Mouse (Mus musculus): ENCODE results near the gene Slc30a6. TPM values are rescaled to one million over a fixed set of nuclear protein-coding genes. Genes with fewer than 3 reads are reported as not detected.

Gene Slc30a6
- polyA plus RNA-seq, 1 experiment from 2014 or later = 47.4 TPM

DNA sequence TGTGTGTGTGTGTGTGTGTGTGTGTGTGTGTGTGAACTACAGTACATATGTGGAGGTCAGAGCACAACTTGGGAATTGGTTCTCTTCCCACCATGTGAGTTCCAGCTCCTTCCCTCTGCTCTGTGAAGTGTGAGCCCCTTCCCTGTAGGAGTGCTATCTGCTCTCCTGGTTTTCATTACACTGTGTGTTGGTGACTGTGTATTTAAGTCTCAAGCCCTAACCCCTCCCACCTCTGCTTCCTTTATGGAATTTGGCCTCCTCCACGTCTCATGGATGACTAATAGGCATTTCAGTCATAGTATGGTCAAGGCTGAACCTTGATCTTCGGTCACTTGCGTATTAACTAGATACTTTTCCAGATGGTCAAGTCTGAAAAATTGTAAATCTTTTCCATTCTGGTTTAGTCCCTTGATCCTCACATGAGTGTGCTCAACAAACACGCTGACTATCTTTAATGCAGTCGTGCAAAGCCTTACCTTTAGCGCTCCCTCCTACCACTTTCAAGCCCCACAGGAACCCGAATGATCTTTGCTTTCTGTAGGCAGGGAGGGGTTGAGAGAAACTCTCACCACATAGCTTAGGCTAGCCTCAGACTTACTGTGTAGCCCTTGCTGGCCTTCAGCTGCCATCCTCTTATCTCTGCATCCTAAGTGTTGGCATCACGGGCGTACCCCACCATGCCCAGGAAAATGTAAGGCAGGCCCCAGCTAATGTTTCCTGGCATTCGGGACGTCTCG is 7.2 kb downstream of the Slc30a6 start:
- Histone ChIP-seq H3K4me3 (ENCODE audit: low read length) (no peak overlapping the region), H3K4me1 (ENCODE audit: control insufficient read depth, insufficient read depth, low read length) (no peaks in the 10 kb centered on the region), H3K9me3 (ENCODE audit: control insufficient read depth, low read length) (no peaks in the 10 kb centered on the region), H3K27me3 (ENCODE audit: control insufficient read depth, insufficient read depth, low read length) (no peaks in the 10 kb centered on the region), H3K9ac (ENCODE audit: low read depth, low read length) (no peak overlapping the region), H3K4me2 (replicated peaks; ENCODE audit: low read depth, low read length) (no peak overlapping the region), H3K27ac (ENCODE audit: low read depth, low read length) (no peak overlapping the region), H3K36me3 (ENCODE audit: control insufficient read depth, insufficient read depth, low read length) (peaks cover 51% of the 10 kb centered on the region)
- no peak for ATAC-seq (ENCODE audit: low FRiP score, low TSS enrichment)
- 91% methylated on average over 12 of the region's 12 CpGs for WGBS

DNA sequence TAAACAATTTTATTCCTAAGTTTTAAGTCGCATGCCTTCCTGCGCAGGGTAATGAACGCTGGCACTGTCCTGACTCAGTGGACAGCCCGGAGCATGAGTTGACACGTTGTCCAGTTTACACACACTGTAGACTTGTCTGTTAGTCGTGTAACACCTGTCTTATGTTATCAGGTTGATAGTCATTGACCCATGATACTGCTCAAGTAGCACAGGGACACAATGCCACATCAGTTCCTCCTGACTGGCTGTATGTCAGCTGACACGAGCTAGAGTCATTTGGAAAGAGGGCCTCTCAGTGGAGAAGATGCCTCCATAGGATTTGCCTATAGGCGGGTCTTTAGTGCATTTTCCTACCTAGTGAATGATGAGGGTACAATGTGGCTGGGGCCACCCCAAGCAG is 11.1 kb downstream of the Slc30a6 start:
- peaks cover 73% of the 10 kb centered on the region for H3K36me3 ChIP-seq (ENCODE audit: control insufficient read depth, insufficient read depth, low read length)
- ATAC-seq (ENCODE audit: low FRiP score, low TSS enrichment) = no peak
- 89% methylated on average over 8 of the region's 8 CpGs for WGBS
- no peak overlapping the region for H3K4me3 ChIP-seq (ENCODE audit: low read length)
- no peak overlapping the region for H3K9ac ChIP-seq (ENCODE audit: low read depth, low read length)
- no peaks in the 10 kb centered on the region for H3K27me3 ChIP-seq (ENCODE audit: control insufficient read depth, insufficient read depth, low read length)
- H3K4me1 ChIP-seq (ENCODE audit: control insufficient read depth, insufficient read depth, low read length) = no peaks in the 10 kb centered on the region
- no peak overlapping the region for H3K27ac ChIP-seq (ENCODE audit: low read depth, low read length)
- no peak overlapping the region for H3K4me2 ChIP-seq (replicated peaks; ENCODE audit: low read depth, low read length)
- no peaks in the 10 kb centered on the region for H3K9me3 ChIP-seq (ENCODE audit: control insufficient read depth, low read length)

DNA sequence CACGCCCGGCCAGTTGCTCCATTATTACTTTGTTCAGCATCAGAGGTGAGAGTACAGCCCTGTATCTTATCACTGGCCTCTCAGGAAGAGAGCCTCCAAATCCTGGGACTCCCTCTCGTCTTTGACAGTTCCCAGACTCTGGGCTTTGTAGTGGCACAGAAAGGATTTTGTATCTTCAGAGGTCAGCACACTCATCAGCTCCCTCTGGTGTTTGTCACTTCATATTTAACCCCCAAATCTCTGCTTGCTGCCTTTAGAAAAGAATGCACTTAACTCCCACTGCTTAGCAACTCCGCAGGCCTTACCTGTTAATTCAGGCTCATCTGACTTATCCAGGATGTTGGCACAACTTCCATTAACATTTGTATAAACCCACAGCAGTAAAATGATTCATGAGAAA is 14.3 kb downstream of the Slc30a6 start:
- no peaks in the 10 kb centered on the region for H3K27me3 ChIP-seq (ENCODE audit: control insufficient read depth, insufficient read depth, low read length)
- no peaks in the 10 kb centered on the region for H3K9me3 ChIP-seq (ENCODE audit: control insufficient read depth, low read length)
- 70% methylated on average over 4 of the region's 4 CpGs for WGBS
- no peak overlapping the region for H3K4me3 ChIP-seq (ENCODE audit: low read length)
- no peak overlapping the region for H3K4me2 ChIP-seq (replicated peaks; ENCODE audit: low read depth, low read length)
- H3K9ac ChIP-seq (ENCODE audit: low read depth, low read length) = no peak overlapping the region
- no peak for ATAC-seq (ENCODE audit: low FRiP score, low TSS enrichment)
- H3K4me1 ChIP-seq (ENCODE audit: control insufficient read depth, insufficient read depth, low read length) = no peaks in the 10 kb centered on the region
- H3K27ac ChIP-seq (ENCODE audit: low read depth, low read length) = no peak overlapping the region
- peaks cover 73% of the 10 kb centered on the region for H3K36me3 ChIP-seq (ENCODE audit: control insufficient read depth, insufficient read depth, low read length)

DNA sequence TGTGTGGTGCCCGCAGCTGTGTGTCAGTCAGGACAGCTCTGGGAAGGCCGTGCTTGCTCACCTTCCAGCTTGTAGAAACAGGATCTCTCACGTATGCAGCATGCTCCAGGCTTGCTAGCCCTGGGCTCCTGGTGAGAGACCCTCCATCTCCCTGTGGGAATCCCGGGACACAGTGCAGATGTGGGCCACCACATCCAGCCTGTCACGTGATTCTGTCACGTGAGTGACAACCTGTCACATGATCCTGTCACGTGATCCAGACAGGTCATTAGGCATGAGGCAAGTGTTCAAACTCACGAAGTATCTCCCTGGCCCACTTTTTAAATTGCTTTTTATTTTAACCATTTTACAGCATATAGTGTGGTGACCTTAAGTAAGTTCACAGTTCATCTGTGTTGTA is 17.9 kb downstream of the Slc30a6 start:
- no peak overlapping the region for H3K4me2 ChIP-seq (replicated peaks; ENCODE audit: low read depth, low read length)
- ATAC-seq (ENCODE audit: low FRiP score, low TSS enrichment) = no peak

DNA sequence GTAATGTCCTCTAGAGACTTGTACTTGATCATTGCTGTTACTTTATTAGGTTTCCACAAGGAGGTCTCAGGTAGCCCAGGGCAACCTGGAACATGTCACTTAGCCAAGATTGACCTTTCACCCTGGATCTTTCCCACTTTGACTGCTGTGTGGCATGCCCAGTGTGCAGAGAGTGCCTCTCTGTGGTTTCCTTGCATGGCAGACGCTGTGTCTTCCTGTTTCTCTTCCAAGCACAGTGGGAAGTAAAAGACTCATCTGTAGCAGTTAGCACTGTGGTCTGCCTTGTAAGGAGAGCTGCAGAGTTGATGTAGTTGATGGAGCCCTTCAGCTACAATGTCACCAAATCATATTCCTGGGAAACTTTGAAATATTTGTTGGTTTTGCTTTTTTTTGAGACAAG is 19.3 kb downstream of the Slc30a6 start:
- no peaks in the 10 kb centered on the region for H3K27me3 ChIP-seq (ENCODE audit: control insufficient read depth, insufficient read depth, low read length)
- no peaks in the 10 kb centered on the region for H3K9me3 ChIP-seq (ENCODE audit: control insufficient read depth, low read length)
- H3K27ac ChIP-seq (ENCODE audit: low read depth, low read length) = no peak overlapping the region
- H3K36me3 ChIP-seq (ENCODE audit: control insufficient read depth, insufficient read depth, low read length) = peaks cover 74% of the 10 kb centered on the region
- ATAC-seq (ENCODE audit: low FRiP score, low TSS enrichment) = no peak
- WGBS = 86% methylated on average over 1 of the region's 1 CpGs
- H3K9ac ChIP-seq (ENCODE audit: low read depth, low read length) = no peak overlapping the region
- H3K4me1 ChIP-seq (ENCODE audit: control insufficient read depth, insufficient read depth, low read length) = no peaks in the 10 kb centered on the region
- H3K4me2 ChIP-seq (replicated peaks; ENCODE audit: low read depth, low read length) = no peak overlapping the region
- no peak overlapping the region for H3K4me3 ChIP-seq (ENCODE audit: low read length)

More for the DNA sequence above, 17.9 kb downstream of the Slc30a6 start:
- Histone ChIP-seq H3K27me3 (ENCODE audit: control insufficient read depth, insufficient read depth, low read length) (no peaks in the 10 kb centered on the region), H3K27ac (ENCODE audit: low read depth, low read length) (no peak overlapping the region), H3K9ac (ENCODE audit: low read depth, low read length) (no peak overlapping the region), H3K4me3 (ENCODE audit: low read length) (no peak overlapping the region), H3K4me1 (ENCODE audit: control insufficient read depth, insufficient read depth, low read length) (no peaks in the 10 kb centered on the region), H3K9me3 (ENCODE audit: control insufficient read depth, low read length) (no peaks in the 10 kb centered on the region), H3K36me3 (ENCODE audit: control insufficient read depth, insufficient read depth, low read length) (peaks cover 75% of the 10 kb centered on the region)
- 88% methylated on average over 8 of the region's 8 CpGs for WGBS

DNA sequence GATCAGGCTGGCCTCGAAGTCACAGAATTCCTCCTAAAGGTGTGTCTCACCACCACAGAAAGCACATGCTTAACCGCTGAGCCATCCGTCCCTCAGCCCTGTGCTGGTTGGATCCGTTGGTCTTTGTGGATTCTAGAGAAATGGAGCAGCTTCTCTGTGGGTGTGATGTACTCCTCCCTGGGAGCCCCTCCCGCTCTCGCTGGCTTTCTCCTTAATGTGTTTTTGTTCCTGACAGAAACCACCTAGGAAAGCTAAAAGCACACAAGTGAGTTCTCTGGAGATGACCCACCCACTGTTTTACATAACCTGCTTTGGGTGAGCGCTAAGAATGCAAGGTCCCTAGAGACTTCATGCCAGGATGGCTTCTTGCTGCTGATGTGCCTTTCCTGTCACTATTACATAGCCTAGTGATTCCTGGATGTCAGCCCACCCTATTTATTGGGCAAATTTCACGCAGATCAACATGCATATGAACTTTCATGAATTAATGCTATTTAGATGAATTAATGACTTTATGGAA is 21.5 kb downstream of the Slc30a6 start:
- H3K27me3 ChIP-seq (ENCODE audit: control insufficient read depth, insufficient read depth, low read length) = no peaks in the 10 kb centered on the region
- no peaks in the 10 kb centered on the region for H3K4me1 ChIP-seq (ENCODE audit: control insufficient read depth, insufficient read depth, low read length)
- H3K9me3 ChIP-seq (ENCODE audit: control insufficient read depth, low read length) = no peaks in the 10 kb centered on the region
- 92% methylated on average over 8 of the region's 8 CpGs for WGBS
- H3K4me3 ChIP-seq (ENCODE audit: low read length) = no peak overlapping the region
- H3K4me2 ChIP-seq (replicated peaks; ENCODE audit: low read depth, low read length) = no peak overlapping the region
- peaks cover 77% of the 10 kb centered on the region for H3K36me3 ChIP-seq (ENCODE audit: control insufficient read depth, insufficient read depth, low read length)
- ATAC-seq (ENCODE audit: low FRiP score, low TSS enrichment) = no peak
- no peak overlapping the region for H3K9ac ChIP-seq (ENCODE audit: low read depth, low read length)
- no peak overlapping the region for H3K27ac ChIP-seq (ENCODE audit: low read depth, low read length)

DNA sequence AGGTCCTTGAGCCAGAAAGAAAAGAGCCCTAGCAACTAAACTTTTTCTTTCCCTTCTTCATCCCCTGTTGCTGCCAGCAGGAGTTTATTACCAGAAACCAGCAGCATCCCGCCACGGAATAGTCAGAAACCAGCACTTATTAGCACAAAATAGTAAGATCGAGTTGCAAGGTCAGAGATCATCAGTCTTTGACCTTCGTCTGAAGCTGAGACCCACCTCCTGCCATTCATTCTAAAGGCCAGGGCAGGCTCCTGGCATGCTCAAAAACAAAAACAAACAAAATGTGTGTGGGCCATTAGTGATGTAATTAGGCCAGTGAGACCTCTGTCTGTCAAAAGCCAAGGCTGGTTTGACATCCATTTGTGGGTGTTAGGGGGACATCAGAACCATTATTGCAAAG is 22.8 kb downstream of the Slc30a6 start:
- Histone ChIP-seq H3K4me2 (replicated peaks; ENCODE audit: low read depth, low read length) (no peak overlapping the region), H3K4me3 (ENCODE audit: low read length) (no peak overlapping the region), H3K27ac (ENCODE audit: low read depth, low read length) (no peak overlapping the region), H3K4me1 (ENCODE audit: control insufficient read depth, insufficient read depth, low read length) (no peaks in the 10 kb centered on the region), H3K9me3 (ENCODE audit: control insufficient read depth, low read length) (no peaks in the 10 kb centered on the region), H3K9ac (ENCODE audit: low read depth, low read length) (no peak overlapping the region), H3K27me3 (ENCODE audit: control insufficient read depth, insufficient read depth, low read length) (no peaks in the 10 kb centered on the region), H3K36me3 (ENCODE audit: control insufficient read depth, insufficient read depth, low read length) (peaks cover 72% of the 10 kb centered on the region)
- ATAC-seq (ENCODE audit: low FRiP score, low TSS enrichment) = no peak
- 46% methylated on average over 4 of the region's 4 CpGs for whole genome bisulfite sequencing

DNA sequence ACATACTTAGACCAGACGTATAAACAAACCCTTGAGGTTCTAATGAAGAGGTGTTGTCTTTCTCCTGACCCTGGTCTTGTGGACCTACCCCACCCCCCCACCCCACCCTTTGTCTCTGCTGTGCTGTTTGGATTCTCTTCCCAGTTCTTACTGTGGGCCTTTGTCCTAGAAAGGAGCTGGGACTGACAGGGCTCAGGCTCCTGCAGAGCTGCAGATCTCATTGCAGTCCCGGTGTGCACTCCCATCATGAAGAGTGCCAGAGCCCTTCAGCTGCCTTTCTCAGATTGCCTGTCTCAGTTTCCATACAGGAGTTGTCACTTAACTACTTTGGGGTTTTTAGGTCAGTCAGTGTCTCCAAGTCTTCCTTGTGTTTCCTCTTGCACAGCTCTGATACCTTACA is 25.2 kb downstream of the Slc30a6 start:
- H3K36me3 ChIP-seq (ENCODE audit: control insufficient read depth, insufficient read depth, low read length) = peaks cover 68% of the 10 kb centered on the region
- ATAC-seq (ENCODE audit: low FRiP score, low TSS enrichment) = no peak
- no peaks in the 10 kb centered on the region for H3K27me3 ChIP-seq (ENCODE audit: control insufficient read depth, insufficient read depth, low read length)
- no peak overlapping the region for H3K27ac ChIP-seq (ENCODE audit: low read depth, low read length)
- H3K4me3 ChIP-seq (ENCODE audit: low read length) = no peak overlapping the region
- H3K9me3 ChIP-seq (ENCODE audit: control insufficient read depth, low read length) = no peaks in the 10 kb centered on the region
- H3K4me2 ChIP-seq (replicated peaks; ENCODE audit: low read depth, low read length) = no peak overlapping the region
- H3K4me1 ChIP-seq (ENCODE audit: control insufficient read depth, insufficient read depth, low read length) = no peaks in the 10 kb centered on the region
- 84% methylated on average over 2 of the region's 2 CpGs for WGBS
- no peak overlapping the region for H3K9ac ChIP-seq (ENCODE audit: low read depth, low read length)

DNA sequence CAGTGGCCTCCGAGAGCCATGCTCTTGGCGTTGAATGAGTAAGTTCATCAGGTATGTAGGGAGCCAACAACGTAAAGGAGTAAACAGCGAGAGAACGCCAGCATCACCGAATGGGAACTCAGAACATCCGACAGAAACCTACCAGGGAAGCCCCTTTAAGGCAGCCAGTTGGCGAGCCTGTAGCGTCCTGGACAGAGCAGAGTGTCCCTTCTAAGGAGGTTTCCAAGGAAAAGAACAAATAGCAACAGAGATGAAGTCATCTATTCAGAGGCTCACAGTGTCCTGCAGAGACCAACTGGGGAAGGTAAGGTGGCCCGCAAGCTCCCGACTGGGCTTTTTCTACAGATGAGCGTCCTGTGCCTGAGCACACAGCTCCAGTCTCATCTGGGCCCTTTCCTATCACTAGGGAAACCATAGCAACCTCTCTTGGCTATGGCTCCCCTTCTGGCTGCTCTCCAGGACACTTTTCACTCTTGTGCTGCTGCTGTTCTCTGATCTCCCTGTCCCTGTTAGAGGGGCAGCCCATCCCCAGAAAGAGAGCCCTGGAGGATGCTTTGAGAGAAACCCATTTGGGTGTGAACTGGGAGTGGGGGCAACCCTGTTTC is 29.1 kb downstream of the Slc30a6 start:
- Histone ChIP-seq H3K4me3 (ENCODE audit: low read length) (no peak overlapping the region), H3K9ac (ENCODE audit: low read depth, low read length) (no peak overlapping the region), H3K4me2 (replicated peaks; ENCODE audit: low read depth, low read length) (no peak overlapping the region), H3K27ac (ENCODE audit: low read depth, low read length) (no peak overlapping the region), H3K27me3 (ENCODE audit: control insufficient read depth, insufficient read depth, low read length) (no peaks in the 10 kb centered on the region), H3K4me1 (ENCODE audit: control insufficient read depth, insufficient read depth, low read length) (no peaks in the 10 kb centered on the region), H3K36me3 (ENCODE audit: control insufficient read depth, insufficient read depth, low read length) (peaks cover 54% of the 10 kb centered on the region), H3K9me3 (ENCODE audit: control insufficient read depth, low read length) (no peaks in the 10 kb centered on the region)
- no peak for ATAC-seq (ENCODE audit: low FRiP score, low TSS enrichment)
- WGBS = 95% methylated on average over 12 of the region's 12 CpGs

Measured in kidney, embryonic 14.5 days (tissue).